Comparison of ENCODE assay signal across 11 mouse cellular contexts in genomic region chr12:104830283-104830639, GRCm38 (mm10). TPM values are rescaled to one million over a fixed set of nuclear protein-coding genes. Genes with fewer than 3 reads are reported as not detected.
DNase-seq lines count a peak whose midpoint lies in the region; ATAC-seq and TF ChIP-seq lines count a peak whose summit lies in the region.
"Had no signal": no experiment of that assay in that cellular context is flagged by ENCODE, and none has a peak within 500 bp of the region (broad histone marks: within the 10 kb centered on the region; RNA-seq: fewer than 3 reads in every experiment).

No protein-coding gene starts in this region.

- H3K9ac ChIP-seq in kidney, embryonic 16.5 days (replicated peaks; ENCODE audit: low read length), result peak overlapping the region; percentile 25; the same call in 1 of the 2 replicates
- no peak overlapping the region for H3K9ac ChIP-seq in midbrain, embryonic 15.5 days
- H3K9ac ChIP-seq: embryonic facial prominence, embryonic 12.5 days; forebrain, postnatal 0 days had no signal

- no peak overlapping the region for H3K4me3 ChIP-seq in gastrocnemius, adult 2 months
- H3K4me3 ChIP-seq in kidney, embryonic 16.5 days (ENCODE audit: low read length), result no peak overlapping the region
- no peak overlapping the region for H3K4me3 ChIP-seq in embryonic facial prominence, embryonic 10.5 days
- H3K4me3 ChIP-seq in midbrain, embryonic 15.5 days, result no peak overlapping the region
- H3K4me3 ChIP-seq: embryonic facial prominence, embryonic 12.5 days had no signal

- H3K9me3 ChIP-seq in kidney, embryonic 16.5 days (ENCODE audit: low read length), result no peaks in the 10 kb centered on the region
- H3K9me3 ChIP-seq in embryonic facial prominence, embryonic 10.5 days, result no peaks in the 10 kb centered on the region
- H3K9me3 ChIP-seq in midbrain, embryonic 15.5 days, result no peaks in the 10 kb centered on the region
- H3K9me3 ChIP-seq: embryonic facial prominence, embryonic 12.5 days had no signal

- H3K36me3 ChIP-seq in kidney, embryonic 16.5 days (ENCODE audit: insufficient read depth, low read length), result no peaks in the 10 kb centered on the region
- no peaks in the 10 kb centered on the region for H3K36me3 ChIP-seq in embryonic facial prominence, embryonic 10.5 days (replicated peaks)
- H3K36me3 ChIP-seq in midbrain, embryonic 15.5 days (replicated peaks), result no peaks in the 10 kb centered on the region
- H3K36me3 ChIP-seq: embryonic facial prominence, embryonic 12.5 days had no signal

- intact Hi-C loops in gastrocnemius, adult 2 months (cut with DNase I), result loop anchor here (10.0 kb wide), 1 partner anchor 195 kb away; no protein-coding TSS in a partner anchor

- no peak for TF ChIP-seq CTCF in gastrocnemius, adult 2 months (IDR thresholded peaks at IDR 0.05)

- peak overlapping the region; percentile 79 for H3K27ac ChIP-seq in gastrocnemius, adult 2 months
- peak overlapping the region; percentile 73 for H3K27ac ChIP-seq in kidney, embryonic 16.5 days (ENCODE audit: low read length)
- H3K27ac ChIP-seq in embryonic facial prominence, embryonic 10.5 days (replicated peaks), result peak overlapping the region; percentile 0
- no peak overlapping the region for H3K27ac ChIP-seq in midbrain, embryonic 15.5 days
- H3K27ac ChIP-seq: embryonic facial prominence, embryonic 12.5 days had no signal

- ATAC-seq in kidney, embryonic 16.5 days (ENCODE audit: low FRiP score, low TSS enrichment), result no peak
- 0 out of 2 replicates have a peak, but pooled peaks have one; percentile 32 for ATAC-seq in midbrain, embryonic 15.5 days (replicated peaks)
- ATAC-seq: forebrain, postnatal 0 days had no signal

- peaks cover 29% of the 10 kb centered on the region for H3K4me1 ChIP-seq in kidney, embryonic 16.5 days (ENCODE audit: insufficient read depth, low read length)
- H3K4me1 ChIP-seq in embryonic facial prominence, embryonic 10.5 days, result peaks cover 28% of the 10 kb centered on the region
- H3K4me1 ChIP-seq in midbrain, embryonic 15.5 days, result peaks cover 11% of the 10 kb centered on the region; the same call in 1 of the 2 replicates

- DNase-seq in gastrocnemius, adult 2 months, result no peak
- no peak for DNase-seq in gastrocnemius, adult 8-10 months (ENCODE audit: low spot score in 2 of 2)
- no peak for DNase-seq in kidney, adult 18-20 months
- DNase-seq in embryonic facial prominence, embryonic 10.5 days (ENCODE audit: low spot score), result no peak
- no peak for DNase-seq in retina, postnatal 1 day
- DNase-seq in layer of hippocampus, adult 9-10 months (ENCODE audit: low spot score), result no peak
- DNase-seq: cerebellum, adult 2 months; forebrain, postnatal 0 days had no signal

- H3K27me3 ChIP-seq in kidney, embryonic 16.5 days (ENCODE audit: insufficient read depth, low read length), result no peaks in the 10 kb centered on the region
- no peaks in the 10 kb centered on the region for H3K27me3 ChIP-seq in embryonic facial prominence, embryonic 10.5 days (replicated peaks; ENCODE audit: low read depth, poor library complexity, severe bottlenecking)
- no peaks in the 10 kb centered on the region for H3K27me3 ChIP-seq in midbrain, embryonic 15.5 days (replicated peaks)
- H3K27me3 ChIP-seq: embryonic facial prominence, embryonic 12.5 days had no signal

- no peak overlapping the region for H3K4me2 ChIP-seq in kidney, embryonic 16.5 days (replicated peaks; ENCODE audit: low read depth, low read length)
- no peak overlapping the region for H3K4me2 ChIP-seq in midbrain, embryonic 15.5 days
- H3K4me2 ChIP-seq: embryonic facial prominence, embryonic 12.5 days had no signal

- 63% methylated on average over 7 of the region's 7 CpGs for WGBS in kidney, embryonic 16.5 days
- 73% methylated on average over 7 of the region's 7 CpGs for WGBS in embryonic facial prominence, embryonic 10.5 days
- 69% methylated on average over 7 of the region's 7 CpGs for WGBS in midbrain, embryonic 15.5 days

RNA-seq across cellular contexts. Expression of gene Clmn, which starts 34.6 kb away (rescaled TPM):
- 1 to 10 TPM; 2.6 to 3.2 TPM for total RNA-seq in gastrocnemius, adult 2 months (2021)
- 1 to 10 TPM in 3 of 4 experiments, under 1 TPM in 1; 0.73 to 2.1 (median 1.5) TPM for total RNA-seq in gastrocnemius, adult 8-10 months (2022)
- polyA plus RNA-seq in kidney, embryonic 16.5 days (2015; fragmentation: Nextera tagmentation; extraction: Ambion mirVana), result 5.0 and 5.1 TPM in 2 replicates
- polyA plus RNA-seq in embryonic facial prominence, embryonic 10.5 days (2016; fragmentation: Nextera tagmentation; extraction: Ambion mirVana), result 2.6 and 3.2 TPM in 2 replicates
- polyA plus RNA-seq in midbrain, embryonic 15.5 days (2015; fragmentation: Nextera tagmentation; extraction: Ambion mirVana), result 1.4 and 1.7 TPM in 2 replicates
